Mouse (Mus musculus) kidney, adult 2 months (tissue): ENCODE data around the gene Ifngr2. TPM values are rescaled to one million over a fixed set of nuclear protein-coding genes. Genes with fewer than 3 reads are reported as not detected.

Experiments
- DNase-seq: peaks from one replicate; pipeline ENCODE4 v3.0.0; 2021
- H3K27ac ChIP-seq: fragments of 200-500 bp; 2 replicates; pipeline ENCODE4 v1.5.1; 2012; ENCODE audit warnings: low read depth, low read length, control low read depth, inconsistent platforms; ENCODE audit not compliant: insufficient read depth
- H3K27me3 ChIP-seq: fragments of 200-500 bp; replicated peaks from 2 replicates; pipeline ENCODE4 v1.6.1; 2012; ENCODE audit warnings: mild to moderate bottlenecking, moderate library complexity, low read length, inconsistent platforms; ENCODE audit not compliant: control insufficient read depth, insufficient read depth
- H3K36me3 ChIP-seq: fragments of 200-500 bp; 2 replicates; pipeline ENCODE4 v1.6.1; 2012; ENCODE audit warnings: mild to moderate bottlenecking, moderate library complexity, low read length, inconsistent platforms; ENCODE audit not compliant: control insufficient read depth, insufficient read depth
- H3K4me1 ChIP-seq: fragments of 200-500 bp; 2 replicates; pipeline ENCODE4 v1.6.1; 2011; ENCODE audit warnings: low read length; ENCODE audit not compliant: control insufficient read depth, insufficient read depth
- H3K4me3 ChIP-seq: fragments of 200-500 bp; 2 replicates; pipeline ENCODE4 v1.5.1; 2011; ENCODE audit warnings: mild to moderate bottlenecking, low read depth, low read length, control low read depth; ENCODE audit not compliant: insufficient read depth
- CTCF ChIP-seq: fragments of 200-500 bp; conservative IDR thresholded peaks from 2 replicates; pipeline ENCODE4 v1.5.1; 2011; ENCODE audit warnings: low read depth, mild to moderate bottlenecking, control low read depth, low read length, moderate library complexity, mixed read lengths; ENCODE audit not compliant: insufficient read depth, insufficient read length
- POLR2A ChIP-seq: fragments of 200-500 bp; IDR thresholded peaks from one replicate; pipeline ENCODE4 v1.6.1; 2011; ENCODE audit warnings: low read depth, low read length, control low read depth
- WGBS: fragments of 180-500 bp; shearing (Covaris S2); methylation state at CpG from one replicate; pipeline ENCODE4 v1.1.7; 2018; 5-methylcytosine and 5-hydroxymethylcytosine counted together
- polyA plus RNA-seq: library from polyadenylated mRNA; depleted of rRNA; stranded (reverse); fragments of >200 nt; gene quantifications from 2 replicates; pipeline ENCODE4 v1.2.3, GENCODE M21; 2012

Gene Ifngr2
- polyA plus RNA-seq, 1 experiment: 17.7 TPM

GRCm38 (mm10) chr16:91566002-91566401 is 19.1 kb downstream of the Ifngr2 start:
- Histone ChIP-seq H3K4me3 (no peak overlapping the region), H3K4me1 (peaks cover 3% of the 10 kb centered on the region; the same call in 1 of the 2 replicates), H3K27me3 (no peaks in the 10 kb centered on the region), H3K36me3 (no peaks in the 10 kb centered on the region; the same call in 1 of the 2 replicates), H3K27ac (no peak overlapping the region)
- WGBS: 83% methylated on average over 7 of the region's 7 CpGs
- DNase-seq: no peak
- TF ChIP-seq POLR2A (no peak), CTCF (no peak)

- 85% methylated on average over 10 of the region's 10 CpGs for WGBS
- H3K27ac ChIP-seq: no peak overlapping the region
- no peak for DNase-seq
- TF ChIP-seq CTCF (no peak), POLR2A (no peak)
- H3K4me1 ChIP-seq: peaks cover 3% of the 10 kb centered on the region; the same call in 1 of the 2 replicates
- H3K4me3 ChIP-seq: no peak overlapping the region
- no peaks in the 10 kb centered on the region for H3K27me3 ChIP-seq
- no peaks in the 10 kb centered on the region for H3K36me3 ChIP-seq
These were observed 22.1 kb downstream of the Ifngr2 start for GRCm38 (mm10) chr16:91568960-91569359.

GRCm38 (mm10) chr16:91571105-91571504 is 24.2 kb downstream of the Ifngr2 start:
- TF ChIP-seq POLR2A (no peak), CTCF (no peak)
- no peaks in the 10 kb centered on the region for H3K36me3 ChIP-seq
- WGBS: 55% methylated on average over 3 of the region's 3 CpGs
- no peak overlapping the region for H3K4me3 ChIP-seq
- H3K27ac ChIP-seq: no peak overlapping the region
- H3K27me3 ChIP-seq: no peaks in the 10 kb centered on the region
- H3K4me1 ChIP-seq: no peaks in the 10 kb centered on the region
- DNase-seq: no peak

GRCm38 (mm10) chr16:91575151-91575550 is 28.3 kb downstream of the Ifngr2 start:
- no peaks in the 10 kb centered on the region for H3K27me3 ChIP-seq
- no peak for TF ChIP-seq CTCF
- no peak for TF ChIP-seq POLR2A
- H3K4me1 ChIP-seq: no peaks in the 10 kb centered on the region
- WGBS: 73% methylated on average over 13 of the region's 13 CpGs
- no peak overlapping the region for H3K27ac ChIP-seq
- DNase-seq: no peak
- no peaks in the 10 kb centered on the region for H3K36me3 ChIP-seq
- no peak overlapping the region for H3K4me3 ChIP-seq

GRCm38 (mm10) chr16:91578980-91579720 is 32.3 kb downstream of the Ifngr2 start:
- Histone ChIP-seq H3K4me3 (no peak overlapping the region), H3K36me3 (peaks cover 3% of the 10 kb centered on the region), H3K27me3 (no peaks in the 10 kb centered on the region), H3K4me1 (no peaks in the 10 kb centered on the region), H3K27ac (no peak overlapping the region)
- DNase-seq: no peak
- WGBS: 78% methylated on average over 14 of the region's 14 CpGs
- no peak for TF ChIP-seq CTCF

- peak; percentile 58 for DNase-seq
- Histone ChIP-seq H3K4me1 (peaks cover 5% of the 10 kb centered on the region; the same call in 1 of the 2 replicates), H3K27me3 (no peaks in the 10 kb centered on the region), H3K36me3 (peaks cover 5% of the 10 kb centered on the region), H3K27ac (no peak overlapping the region), H3K4me3 (no peak overlapping the region)
- WGBS: 72% methylated on average over 2 of the region's 2 CpGs
- peak; percentile 42 for TF ChIP-seq CTCF
- TF ChIP-seq POLR2A: no peak
These were observed 35.4 kb downstream of the Ifngr2 start for GRCm38 (mm10) chr16:91582307-91582706.

- Histone ChIP-seq H3K4me1 (peaks cover 7% of the 10 kb centered on the region; the same call in 1 of the 2 replicates), H3K4me3 (no peak overlapping the region), H3K27ac (peak overlapping the region; percentile 80), H3K27me3 (no peaks in the 10 kb centered on the region), H3K36me3 (peaks cover 5% of the 10 kb centered on the region)
- WGBS: 50% methylated on average over 5 of the region's 5 CpGs
- peak; percentile 49 for DNase-seq
- TF ChIP-seq CTCF (no peak), POLR2A (no peak)
These were observed 38.7 kb downstream of the Ifngr2 start for GRCm38 (mm10) chr16:91585617-91586016.
